Mouse (Mus musculus) embryonic facial prominence, embryonic 11.5 days (tissue): ENCODE measurements at regions not wholly inside any gene's neighbourhood (a gene's known extent, or its start where the extent isn't known, plus 50 kb on each side); places are given as distances from the start of the nearest gene placed in this dataset.

Experiments used
- ATAC-seq: fragments of 200-750 bp; cut with Nextera tagmentation; replicated peaks from 2 replicates; pipeline ENCODE4 v1.8.0; 2017; ENCODE audit warnings: low read depth; ENCODE audit not compliant: insufficient number of reproducible peaks, low FRiP score, low TSS enrichment
- DNase-seq: peaks from one replicate; pipeline ENCODE4 v3.0.0-alpha.2; 2015; ENCODE audit warnings: low spot score
- H3K27ac ChIP-seq: fragments of 300-500 bp; sonication (generic); replicated peaks from 2 replicates; pipeline ENCODE4 v1.5.1; 2014; ENCODE audit warnings: mild to moderate bottlenecking, low read depth, low read length, control low read depth
- H3K27me3 ChIP-seq: fragments of 300-500 bp; sonication (generic); 2 replicates; pipeline ENCODE4 v1.6.1; 2014; ENCODE audit warnings: mild to moderate bottlenecking, low read length, moderate library complexity, mixed read lengths; ENCODE audit not compliant: control insufficient read depth, insufficient read depth
- H3K36me3 ChIP-seq: fragments of 300-500 bp; sonication (generic); replicated peaks from 2 replicates; pipeline ENCODE4 v1.6.1; 2014; ENCODE audit warnings: low read depth, mild to moderate bottlenecking, low read length, moderate library complexity, mixed read lengths; ENCODE audit not compliant: control insufficient read depth, insufficient read depth
- H3K4me1 ChIP-seq: fragments of 300-500 bp; sonication (generic); 2 replicates; pipeline ENCODE4 v1.6.1; 2014; ENCODE audit warnings: low read length, mixed read lengths; ENCODE audit not compliant: control insufficient read depth, insufficient read depth
- H3K4me2 ChIP-seq: fragments of 300-500 bp; sonication (generic); 2 replicates; pipeline ENCODE4 v1.6.1; 2014; ENCODE audit warnings: low read depth, mild to moderate bottlenecking, control low read depth, low read length, moderate library complexity
- H3K4me3 ChIP-seq: fragments of 300-500 bp; sonication (generic); 2 replicates; pipeline ENCODE4 v1.5.1; 2014; ENCODE audit warnings: low read depth, low read length, control low read depth
- H3K9ac ChIP-seq: fragments of 300-500 bp; sonication (generic); replicated peaks from 2 replicates; pipeline ENCODE4 v1.6.1; 2014; ENCODE audit warnings: mild to moderate bottlenecking, control low read depth, low read length
- H3K9me3 ChIP-seq: fragments of 300-500 bp; sonication (generic); replicated peaks from 2 replicates; pipeline ENCODE4 v1.6.1; 2016; ENCODE audit warnings: mild to moderate bottlenecking, low read length, inconsistent platforms, mixed read lengths; ENCODE audit not compliant: control insufficient read depth
- whole genome bisulfite sequencing: fragments of 180-500 bp; shearing (Covaris S2); extraction: QIAGEN DNeasy Blood & Tissue Kit; methylation state at CpG from one replicate; pipeline ENCODE4 v1.1.7; 2014; 5-methylcytosine and 5-hydroxymethylcytosine counted together

DNA sequence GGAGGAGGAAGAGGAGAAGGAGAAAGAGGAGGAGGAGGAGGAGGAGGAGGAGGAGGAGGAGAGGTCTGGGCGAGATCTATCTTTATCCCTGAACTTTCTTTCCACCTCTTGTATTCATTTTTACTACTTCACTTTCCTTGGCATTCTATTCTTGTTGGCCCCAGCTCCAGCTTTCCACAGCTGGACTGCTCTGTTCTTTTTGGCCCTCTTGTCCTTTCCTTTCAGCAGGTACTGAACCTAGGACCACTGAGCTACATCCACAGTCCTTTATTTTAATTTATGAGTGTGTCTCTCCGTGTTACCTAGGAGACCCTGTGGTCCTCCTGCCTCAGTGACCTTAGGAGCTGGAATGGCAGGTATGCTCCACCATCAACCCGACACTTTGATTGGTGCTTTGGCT, 65.7 kb upstream of the Bnc2 start:
- no peaks in the 10 kb centered on the region for H3K36me3 ChIP-seq
- 68% methylated on average over 3 of the region's 3 CpGs for WGBS
- H3K27ac ChIP-seq, result no peak overlapping the region
- ATAC-seq (no peak), DNase-seq (no peak)
- H3K9me3 ChIP-seq, result no peaks in the 10 kb centered on the region
- H3K4me1 ChIP-seq, result 0 out of 2 replicates have a peak, but pooled peaks cover 2% of the 10 kb centered on the region
- H3K27me3 ChIP-seq, result no peaks in the 10 kb centered on the region
- no peak overlapping the region for H3K9ac ChIP-seq
- no peak overlapping the region for H3K4me2 ChIP-seq
- H3K4me3 ChIP-seq, result no peak overlapping the region
